Mouse (Mus musculus) neural tube, embryonic 15.5 days (tissue): ENCODE results near the gene Fam161a. TPM values are rescaled to one million over a fixed set of nuclear protein-coding genes. Genes with fewer than 3 reads are reported as not detected.
A peak's percentile ranks its signal among the peaks of the same experiment; 100 is the strongest.

Experiments used
- ATAC-seq: fragments of 200-750 bp; cut with Nextera tagmentation; 2 replicates; pipeline ENCODE4 v1.8.0; 2017; ENCODE audit warnings: mild to moderate bottlenecking, moderate TSS enrichment, moderate library complexity; ENCODE audit not compliant: low FRiP score
- H3K27ac ChIP-seq: fragments of 300-500 bp; sonication (generic); replicated peaks from 2 replicates; pipeline ENCODE4 v1.5.1; 2015; ENCODE audit warnings: mild to moderate bottlenecking, inconsistent platforms
- H3K27me3 ChIP-seq: fragments of 300-500 bp; sonication (generic); replicated peaks from 2 replicates; pipeline ENCODE4 v1.6.1; 2015; ENCODE audit warnings: inconsistent platforms
- H3K36me3 ChIP-seq: fragments of 300-500 bp; sonication (generic); 2 replicates; pipeline ENCODE4 v1.6.1; 2015; ENCODE audit warnings: inconsistent platforms
- H3K4me1 ChIP-seq: fragments of 300-500 bp; sonication (generic); 2 replicates; pipeline ENCODE4 v1.6.1; 2015; ENCODE audit warnings: inconsistent platforms
- H3K4me2 ChIP-seq: fragments of 300-500 bp; sonication (generic); 2 replicates; pipeline ENCODE4 v1.6.1; 2015; ENCODE audit warnings: inconsistent platforms, mild to moderate bottlenecking, moderate library complexity
- H3K4me3 ChIP-seq: fragments of 300-500 bp; sonication (generic); replicated peaks from 2 replicates; pipeline ENCODE4 v1.5.1; 2015; ENCODE audit warnings: mild to moderate bottlenecking, inconsistent platforms
- H3K9ac ChIP-seq: fragments of 300-500 bp; sonication (generic); replicated peaks from 2 replicates; pipeline ENCODE4 v1.6.1; 2015; ENCODE audit warnings: mild to moderate bottlenecking, inconsistent platforms
- H3K9me3 ChIP-seq: fragments of 300-500 bp; sonication (generic); replicated peaks from 2 replicates; pipeline ENCODE4 v1.6.1; 2016; ENCODE audit warnings: inconsistent platforms
- WGBS: fragments of 180-500 bp; shearing (Covaris S2); methylation state at CpG from one replicate; pipeline ENCODE4 v1.1.7; 2015; ENCODE audit warnings: mixed read lengths; 5-methylcytosine and 5-hydroxymethylcytosine counted together
- polyA plus RNA-seq: library from polyadenylated mRNA; unstranded; fragments of >200 nt; fragmentation: Nextera tagmentation; extraction: Ambion mirVana; gene quantifications from 2 replicates; pipeline ENCODE4 v1.2.1, GENCODE M21; 2015

Fam161a gene
- polyA plus RNA-seq: 3.2 and 5.3 TPM in 2 replicates

DNA sequence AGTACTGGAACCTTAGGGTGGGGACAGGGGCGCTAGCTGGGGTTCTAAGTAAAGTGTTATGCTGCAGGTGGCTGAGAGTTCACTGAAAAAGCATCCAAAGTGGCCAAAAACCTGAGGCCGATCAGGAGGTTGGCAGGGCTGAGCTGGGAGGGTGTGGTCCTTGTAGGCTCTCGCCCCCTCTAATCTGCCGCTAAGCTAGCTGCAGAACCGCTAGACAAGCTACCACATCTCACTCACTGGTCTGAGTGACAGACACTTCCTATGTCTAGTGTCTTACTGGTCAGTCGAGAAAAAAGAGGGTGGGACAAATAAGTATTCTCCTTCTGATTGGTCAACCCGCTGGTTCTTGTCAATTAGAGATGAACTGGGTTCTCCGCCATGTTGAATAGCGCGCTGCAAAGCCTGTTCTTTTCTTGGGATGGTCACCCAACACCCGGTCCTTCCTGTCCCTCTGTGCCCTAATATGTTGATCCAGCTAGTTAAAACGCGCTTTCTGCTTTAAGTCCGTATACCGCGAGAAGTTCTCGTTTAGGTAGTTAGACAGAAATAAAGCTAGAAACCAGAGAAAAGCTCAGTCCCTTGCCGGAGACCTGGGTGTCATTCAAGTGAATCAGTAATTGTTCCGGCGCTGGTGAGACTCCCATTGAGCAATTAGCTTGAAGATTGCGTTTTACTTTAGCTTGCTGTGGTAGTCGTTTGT is at the start of gene Fam161a:
TSS of gene Fam161a (plus strand) at position 51 of the 700 bp plus-strand sequence.
- H3K9me3 ChIP-seq: no peaks in the 10 kb centered on the region
- H3K27ac ChIP-seq: peak within 1 kb of the TSS; percentile 93
- peaks cover 7% of the 10 kb centered on the region for H3K4me1 ChIP-seq
- peak within 1 kb of the TSS; percentile 62 for H3K4me3 ChIP-seq
- peaks cover 19% of the 10 kb centered on the region for H3K36me3 ChIP-seq
- no peaks in the 10 kb centered on the region for H3K27me3 ChIP-seq
- peak within 1 kb of the TSS; percentile 73 for H3K9ac ChIP-seq
- H3K4me2 ChIP-seq: peak within 1 kb of the TSS; percentile 70
- WGBS: under 1% methylated on average over 22 of the region's 22 CpGs
- peak; percentile 96 for ATAC-seq

DNA sequence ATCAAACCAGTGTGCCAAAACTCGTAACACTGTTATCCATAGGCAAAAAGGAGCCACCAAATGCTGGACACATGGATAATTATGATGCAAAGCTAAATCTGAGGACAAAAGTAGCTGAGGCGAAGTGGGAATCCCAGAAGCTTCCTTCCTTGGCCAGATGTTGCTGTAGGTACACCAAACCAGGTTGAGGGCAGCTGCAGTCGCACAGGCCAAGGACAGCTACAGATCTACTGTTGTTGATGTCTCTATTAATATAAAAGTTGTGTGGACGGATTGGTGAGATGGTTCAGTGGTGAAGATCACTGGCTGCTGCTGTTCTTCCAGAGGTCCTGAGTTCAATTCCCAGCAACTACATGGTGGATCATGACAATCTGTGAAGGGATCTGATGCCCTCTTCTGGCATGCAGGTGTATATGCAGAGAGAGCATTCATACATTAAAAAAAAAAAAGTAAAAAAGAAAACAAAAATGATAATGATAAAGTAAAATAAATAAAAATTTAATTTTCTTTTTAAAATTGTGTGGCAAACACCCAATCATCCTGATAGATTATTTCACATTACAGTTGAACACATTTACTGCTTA is 49.4 kb upstream of the Fam161a start:
- no peak overlapping the region for H3K27ac ChIP-seq
- H3K36me3 ChIP-seq: no peaks in the 10 kb centered on the region
- H3K4me3 ChIP-seq: no peak overlapping the region
- H3K4me1 ChIP-seq: no peaks in the 10 kb centered on the region
- 95% methylated on average over 4 of the region's 4 CpGs for WGBS
- H3K27me3 ChIP-seq: no peaks in the 10 kb centered on the region
- H3K9me3 ChIP-seq: no peaks in the 10 kb centered on the region
- H3K4me2 ChIP-seq: no peak overlapping the region
- no peak for ATAC-seq
- no peak overlapping the region for H3K9ac ChIP-seq

DNA sequence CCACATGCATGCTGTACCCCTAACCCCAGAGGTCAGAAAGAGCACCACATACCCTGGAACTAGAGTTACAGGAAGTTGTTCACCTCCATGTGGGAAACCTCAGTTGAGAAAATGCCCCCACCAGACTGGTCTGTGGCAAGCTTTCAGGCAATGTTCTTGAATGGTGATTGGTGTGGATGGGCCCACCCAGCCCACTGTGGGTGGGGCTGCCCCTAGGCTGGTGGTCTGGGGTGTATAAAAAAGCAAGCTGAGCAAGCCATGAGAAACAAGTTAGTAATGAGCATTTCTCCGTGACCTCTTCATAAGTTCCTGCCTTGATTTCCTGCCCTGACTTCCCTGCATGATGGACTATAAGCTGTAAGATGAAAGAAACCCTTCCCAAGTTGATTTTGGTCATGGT is 45.2 kb upstream of the Fam161a start:
- H3K36me3 ChIP-seq: no peaks in the 10 kb centered on the region
- no peaks in the 10 kb centered on the region for H3K4me1 ChIP-seq
- no peak overlapping the region for H3K4me3 ChIP-seq
- 95% methylated on average over 1 of the region's 1 CpGs for WGBS
- H3K9me3 ChIP-seq: no peaks in the 10 kb centered on the region
- H3K4me2 ChIP-seq: no peak overlapping the region
- no peak overlapping the region for H3K27ac ChIP-seq
- no peak for ATAC-seq
- H3K9ac ChIP-seq: no peak overlapping the region
- no peaks in the 10 kb centered on the region for H3K27me3 ChIP-seq

DNA sequence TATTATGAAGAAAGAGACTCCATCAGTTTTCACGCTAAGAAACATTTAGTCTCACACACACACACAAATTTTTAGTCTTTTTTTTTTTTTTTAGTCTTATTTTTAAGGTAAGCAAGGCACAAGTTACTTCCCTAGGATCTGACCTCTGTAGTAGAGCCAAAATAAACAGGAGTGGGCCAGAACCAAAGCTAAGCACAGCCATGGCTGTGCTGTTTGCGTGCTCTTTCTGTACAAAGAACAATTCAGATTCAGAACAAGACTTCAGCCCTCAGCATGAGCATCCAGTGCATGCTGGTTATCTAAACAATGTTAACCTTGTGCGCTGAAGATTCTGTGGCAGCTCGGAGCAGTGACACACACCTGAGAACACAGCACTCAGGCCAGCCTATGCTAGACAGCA is 42.9 kb upstream of the Fam161a start:
- H3K27me3 ChIP-seq: no peaks in the 10 kb centered on the region
- H3K36me3 ChIP-seq: no peaks in the 10 kb centered on the region
- H3K9ac ChIP-seq: no peak overlapping the region
- H3K4me2 ChIP-seq: no peak overlapping the region
- 81% methylated on average over 4 of the region's 4 CpGs for WGBS
- no peak for ATAC-seq
- no peak overlapping the region for H3K4me3 ChIP-seq
- no peaks in the 10 kb centered on the region for H3K9me3 ChIP-seq
- H3K27ac ChIP-seq: no peak overlapping the region
- no peaks in the 10 kb centered on the region for H3K4me1 ChIP-seq

DNA sequence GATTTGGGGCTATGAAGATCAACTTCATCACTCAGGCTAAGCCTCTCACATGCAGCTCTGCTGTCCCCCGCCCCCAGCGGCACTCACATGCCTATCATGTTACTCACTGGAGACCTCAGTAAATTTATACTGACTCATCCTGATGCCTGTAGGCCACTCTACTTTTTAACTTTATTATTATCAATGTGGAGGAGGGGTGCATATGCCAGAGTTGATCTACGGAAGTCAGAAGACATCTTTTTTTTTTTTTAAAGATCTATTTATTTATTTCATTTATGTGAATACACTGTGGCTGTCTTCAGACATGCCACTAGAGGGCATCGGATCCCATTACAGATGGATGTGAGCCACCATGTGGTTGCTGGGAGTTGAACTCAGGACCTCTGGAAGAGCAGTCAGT is 41.8 kb upstream of the Fam161a start:
- H3K4me3 ChIP-seq: no peak overlapping the region
- peaks cover 4% of the 10 kb centered on the region; the same call in 1 of the 2 replicates for H3K9me3 ChIP-seq
- ATAC-seq: no peak
- no peaks in the 10 kb centered on the region for H3K27me3 ChIP-seq
- no peaks in the 10 kb centered on the region for H3K4me1 ChIP-seq
- no peak overlapping the region for H3K9ac ChIP-seq
- 85% methylated on average over 4 of the region's 4 CpGs for WGBS
- H3K27ac ChIP-seq: no peak overlapping the region
- no peak overlapping the region for H3K4me2 ChIP-seq
- H3K36me3 ChIP-seq: 0 out of 2 replicates have a peak, but pooled peaks cover 3% of the 10 kb centered on the region

DNA sequence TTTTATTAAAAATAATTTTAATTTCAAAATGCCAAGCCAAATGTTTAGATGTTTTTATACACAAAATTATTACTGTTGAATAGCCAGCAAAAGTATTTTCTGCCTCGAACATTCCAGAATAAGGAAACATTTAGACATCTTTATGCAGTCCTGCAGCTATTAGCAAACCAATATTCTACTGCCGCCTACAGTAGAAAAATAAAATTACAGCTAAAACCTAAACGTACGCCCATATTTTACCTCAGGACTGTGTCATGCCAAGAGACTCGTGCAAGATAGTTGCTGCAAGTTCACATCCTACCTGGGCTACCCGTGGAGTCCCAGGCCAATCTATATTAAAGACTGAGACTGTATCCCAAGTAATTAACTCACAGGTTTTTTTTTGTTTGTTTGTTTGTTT is 37.8 kb upstream of the Fam161a start:
- Histone ChIP-seq H3K27ac (no peak overlapping the region), H3K9ac (no peak overlapping the region), H3K4me1 (peaks cover 10% of the 10 kb centered on the region; the same call in 1 of the 2 replicates), H3K4me2 (no peak overlapping the region), H3K9me3 (peaks cover 18% of the 10 kb centered on the region; the same call in 1 of the 2 replicates), H3K27me3 (no peaks in the 10 kb centered on the region), H3K36me3 (peaks cover 15% of the 10 kb centered on the region), H3K4me3 (no peak overlapping the region)
- no peak for ATAC-seq
- 73% methylated on average over 6 of the region's 6 CpGs for WGBS

DNA sequence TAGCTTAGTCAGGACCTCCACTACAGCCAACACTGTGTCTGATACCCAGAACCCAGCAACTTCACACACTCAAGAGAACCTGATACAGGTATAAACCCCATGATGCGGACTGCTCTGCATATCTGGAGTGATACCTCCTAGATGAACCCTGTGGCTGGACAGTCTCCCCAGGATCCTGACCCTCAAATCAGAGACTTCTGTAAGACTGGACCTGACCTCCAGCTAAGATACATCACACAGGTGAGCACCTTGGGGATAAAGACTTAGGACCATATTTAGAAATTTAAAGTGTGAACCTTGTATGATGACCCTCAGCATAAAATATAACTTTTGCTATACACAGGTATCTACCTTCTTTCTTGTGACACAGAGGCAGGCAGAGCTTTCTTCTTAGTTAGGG is 36.8 kb upstream of the Fam161a start:
- ATAC-seq: no peak
- Histone ChIP-seq H3K4me3 (no peak overlapping the region), H3K4me1 (peaks cover 14% of the 10 kb centered on the region), H3K9me3 (peaks cover 18% of the 10 kb centered on the region; the same call in 1 of the 2 replicates), H3K4me2 (no peak overlapping the region), H3K36me3 (peaks cover 15% of the 10 kb centered on the region), H3K27me3 (no peaks in the 10 kb centered on the region), H3K27ac (no peak overlapping the region), H3K9ac (no peak overlapping the region)
- WGBS: 95% methylated on average over 1 of the region's 1 CpGs

DNA sequence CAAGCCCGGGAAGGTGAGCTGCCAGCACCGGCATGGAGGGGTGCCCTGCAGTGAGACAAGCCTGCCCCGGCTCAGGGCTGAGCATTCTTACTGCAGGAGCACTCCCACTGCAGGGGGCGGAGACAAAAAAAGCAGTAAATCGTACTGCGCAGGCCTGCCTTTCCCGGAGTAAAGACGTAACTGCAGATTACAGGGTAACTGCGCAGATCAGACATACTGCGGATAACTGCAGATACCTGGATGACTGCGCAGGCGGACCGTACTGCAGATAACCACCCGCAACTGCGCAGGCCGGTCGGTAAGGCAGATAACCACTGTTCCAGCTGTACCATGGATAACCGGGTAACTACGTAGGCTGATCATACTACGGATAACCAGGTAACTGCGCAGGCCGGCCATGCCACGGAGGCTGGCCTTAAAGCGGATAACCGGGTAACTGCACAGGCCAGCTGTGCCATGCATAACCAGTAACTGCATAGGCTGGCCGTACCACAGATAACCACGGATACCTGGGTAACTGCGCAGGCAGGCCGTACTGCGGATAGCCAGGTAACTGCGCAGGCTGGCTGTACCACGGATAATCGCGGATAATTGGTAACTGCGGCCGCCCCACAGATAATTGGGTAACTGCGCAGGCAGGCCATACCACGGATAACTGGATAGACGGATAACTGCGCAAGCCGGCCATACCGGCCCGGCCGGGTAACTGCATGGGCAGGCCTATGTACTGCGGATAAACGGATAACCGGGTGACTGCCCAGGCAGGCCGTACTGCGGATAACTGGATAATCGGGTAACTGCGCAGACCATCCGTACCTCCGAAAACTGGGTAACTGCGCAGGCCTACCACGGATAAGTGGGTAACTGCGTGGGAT is 35.3 kb upstream of the Fam161a start, which contains the start of gene Zrsr1:
TSS of gene Zrsr1 (plus strand) at position 171 of the 875 bp plus-strand sequence.
- H3K27me3 ChIP-seq: no peaks in the 10 kb centered on the region
- peak within 1 kb of the TSS; percentile 63 for H3K9ac ChIP-seq
- ATAC-seq: peak; percentile 85
- H3K36me3 ChIP-seq: peaks cover 23% of the 10 kb centered on the region
- peak within 1 kb of the TSS; percentile 80 for H3K27ac ChIP-seq
- peak within 1 kb of the TSS; percentile 57 for H3K4me3 ChIP-seq
- H3K4me2 ChIP-seq: peak within 1 kb of the TSS; percentile 63
- peaks cover 28% of the 10 kb centered on the region for H3K4me1 ChIP-seq
- WGBS: 59% methylated on average over 56 of the region's 56 CpGs
- H3K9me3 ChIP-seq: peaks cover 18% of the 10 kb centered on the region; the same call in 1 of the 2 replicates

DNA sequence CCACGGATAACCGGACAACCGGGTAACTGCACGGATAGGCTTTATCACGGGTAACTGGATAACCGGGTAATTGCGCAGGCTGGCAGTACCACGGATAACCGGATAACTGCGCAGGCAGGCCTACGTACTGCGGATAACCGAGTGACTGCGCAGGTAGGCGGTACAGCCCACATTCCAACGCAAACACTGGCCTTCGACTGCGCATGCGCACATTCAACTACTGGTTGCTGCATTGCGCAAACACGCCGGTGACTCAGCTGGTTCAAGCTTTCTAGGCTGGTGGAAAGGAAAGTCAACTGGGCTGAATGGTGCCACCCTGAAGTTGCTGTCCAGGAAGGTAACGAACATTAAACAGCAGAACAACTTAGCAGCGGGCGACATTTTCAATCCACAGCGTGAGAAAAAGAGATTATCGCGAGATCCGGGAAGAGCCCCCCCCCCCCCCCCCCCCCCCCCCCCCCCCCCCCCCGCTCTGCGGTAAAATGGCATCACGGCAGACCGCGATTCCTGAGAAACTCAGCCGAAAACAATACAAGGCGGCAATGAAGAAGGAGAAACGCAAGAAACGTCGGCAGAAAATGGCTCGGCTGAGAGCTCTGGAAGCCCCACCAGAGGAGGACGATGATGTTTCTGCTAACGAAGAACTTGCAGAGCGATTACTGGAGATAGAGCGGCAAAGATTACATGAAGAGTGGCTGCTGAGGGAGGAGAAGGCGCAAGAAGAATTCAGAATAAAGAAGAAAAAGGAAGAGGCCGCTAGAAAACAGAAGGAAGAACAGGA is 34.4 kb upstream of the Fam161a start:
- WGBS: 52% methylated on average over 43 of the region's 46 CpGs
- peak overlapping the region; percentile 63 for H3K4me2 ChIP-seq

DNA sequence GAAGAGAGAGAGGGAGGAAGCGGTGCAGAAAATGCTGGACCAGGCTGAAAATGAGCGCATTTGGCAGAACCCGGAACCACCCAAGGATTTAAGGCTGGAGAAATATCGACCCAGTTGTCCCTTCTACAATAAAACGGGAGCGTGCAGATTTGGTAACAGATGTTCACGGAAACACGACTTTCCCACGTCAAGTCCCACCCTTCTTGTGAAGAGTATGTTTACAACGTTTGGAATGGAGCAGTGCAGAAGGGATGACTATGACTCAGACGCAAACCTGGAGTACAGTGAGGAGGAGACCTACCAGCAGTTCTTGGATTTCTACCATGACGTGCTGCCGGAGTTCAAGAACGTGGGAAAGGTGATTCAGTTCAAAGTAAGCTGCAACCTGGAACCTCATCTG is 33.7 kb upstream of the Fam161a start:
- peak overlapping the region; percentile 63 for H3K4me2 ChIP-seq
- H3K4me1 ChIP-seq: peaks cover 42% of the 10 kb centered on the region
- no peak for ATAC-seq
- H3K9me3 ChIP-seq: peaks cover 18% of the 10 kb centered on the region; the same call in 1 of the 2 replicates
- 49% methylated on average over 14 of the region's 14 CpGs for WGBS
- H3K27ac ChIP-seq: peak overlapping the region; percentile 68
- H3K36me3 ChIP-seq: peaks cover 33% of the 10 kb centered on the region
- no peaks in the 10 kb centered on the region for H3K27me3 ChIP-seq
- H3K9ac ChIP-seq: peak overlapping the region; percentile 45
- peak overlapping the region; percentile 57 for H3K4me3 ChIP-seq

More for the DNA sequence above, 34.4 kb upstream of the Fam161a start:
- H3K9ac ChIP-seq: peak overlapping the region; percentile 63
- H3K36me3 ChIP-seq: peaks cover 27% of the 10 kb centered on the region
- peaks cover 18% of the 10 kb centered on the region; the same call in 1 of the 2 replicates for H3K9me3 ChIP-seq
- peak overlapping the region; percentile 80 for H3K27ac ChIP-seq
- ATAC-seq: peak; percentile 73
- peak overlapping the region; percentile 57 for H3K4me3 ChIP-seq
- H3K27me3 ChIP-seq: no peaks in the 10 kb centered on the region
- H3K4me1 ChIP-seq: peaks cover 36% of the 10 kb centered on the region

DNA sequence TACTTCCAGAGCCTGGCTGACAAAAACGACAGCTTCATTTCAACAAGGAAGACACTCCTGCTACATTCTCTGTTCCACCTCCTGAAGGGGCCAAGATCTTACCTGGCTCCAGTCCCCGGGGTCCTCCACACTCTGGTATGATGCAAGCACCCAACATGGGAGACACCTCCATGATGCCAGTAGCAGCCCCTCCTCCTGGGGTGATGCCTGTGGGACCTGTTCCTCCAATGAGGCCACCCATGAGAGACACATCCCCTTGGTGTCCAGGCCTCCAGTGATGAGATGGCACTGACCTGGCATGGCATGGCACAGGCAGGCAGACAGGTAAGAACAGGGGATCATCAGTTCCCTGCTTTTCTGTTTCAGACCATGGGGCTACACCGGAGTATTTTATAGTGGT is 29.1 kb upstream of the Fam161a start:
- Histone ChIP-seq H3K27ac (no peak overlapping the region), H3K36me3 (peaks cover 29% of the 10 kb centered on the region), H3K27me3 (no peaks in the 10 kb centered on the region), H3K4me2 (peak overlapping the region; percentile 3; the same call in 1 of the 2 replicates), H3K9me3 (no peaks in the 10 kb centered on the region), H3K4me3 (no peak overlapping the region), H3K9ac (no peak overlapping the region), H3K4me1 (peaks cover 61% of the 10 kb centered on the region)
- no peak for ATAC-seq
- WGBS: 94% methylated on average over 3 of the region's 3 CpGs
